Mouse (Mus musculus): Measurements from ENCODE around the gene Xrcc5. TPM values are rescaled to one million over a fixed set of nuclear protein-coding genes. Genes with fewer than 3 reads are reported as not detected.

Gene Xrcc5
- polyA plus RNA-seq, 1 experiment from 2014 or later: 35.4 TPM

DNA sequence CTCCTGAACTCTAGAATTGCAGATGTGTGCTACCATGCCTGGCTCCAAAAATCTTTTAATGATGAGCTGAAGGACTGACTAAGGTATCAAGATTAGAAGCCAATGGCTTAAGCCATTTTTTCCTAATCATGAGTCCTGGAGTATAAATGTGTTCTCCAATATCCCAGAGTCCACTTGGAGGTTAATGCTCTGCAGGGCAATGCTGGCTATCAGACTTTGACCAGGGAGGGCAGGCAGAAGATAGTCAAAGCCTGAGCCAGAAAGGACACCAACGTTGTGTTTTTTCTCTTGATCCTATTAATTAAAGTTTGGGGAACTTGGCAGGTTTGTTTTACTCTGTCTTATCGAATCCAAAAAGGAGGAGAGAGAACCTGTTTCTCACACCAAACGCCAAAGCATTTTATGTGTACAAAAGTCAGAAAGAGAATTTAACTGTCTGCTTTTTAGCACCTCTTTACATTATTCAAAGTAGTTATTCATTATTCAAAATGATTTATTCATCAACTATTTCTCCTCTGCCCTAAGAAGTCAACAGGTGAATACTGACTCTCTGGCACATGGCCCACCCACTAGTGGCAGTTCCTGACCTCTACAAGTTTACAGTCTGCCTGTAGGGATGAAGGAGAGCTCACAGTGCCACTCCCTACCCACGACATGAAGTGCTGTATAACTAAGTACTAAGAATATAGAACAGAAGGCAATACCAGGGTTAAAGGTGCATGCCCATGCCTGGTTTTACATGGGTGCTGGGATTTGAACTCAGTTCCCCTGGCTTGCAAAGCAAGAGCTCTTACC lies 13.2 kb upstream of the Xrcc5 start:
- no peak overlapping the region for H3K4me2 ChIP-seq
- no peak overlapping the region for H3K27ac ChIP-seq
- no peaks in the 10 kb centered on the region for H3K27me3 ChIP-seq
- WGBS: 59% methylated on average over 4 of the region's 4 CpGs
- ATAC-seq (ENCODE audit: borderline replicate concordance, extremely low read depth, low FRiP score, low TSS enrichment): no peak
- H3K4me3 ChIP-seq: no peak overlapping the region
- no peaks in the 10 kb centered on the region for H3K36me3 ChIP-seq
- no peaks in the 10 kb centered on the region for H3K4me1 ChIP-seq
- H3K9me3 ChIP-seq: no peaks in the 10 kb centered on the region
- no peak overlapping the region for H3K9ac ChIP-seq

DNA sequence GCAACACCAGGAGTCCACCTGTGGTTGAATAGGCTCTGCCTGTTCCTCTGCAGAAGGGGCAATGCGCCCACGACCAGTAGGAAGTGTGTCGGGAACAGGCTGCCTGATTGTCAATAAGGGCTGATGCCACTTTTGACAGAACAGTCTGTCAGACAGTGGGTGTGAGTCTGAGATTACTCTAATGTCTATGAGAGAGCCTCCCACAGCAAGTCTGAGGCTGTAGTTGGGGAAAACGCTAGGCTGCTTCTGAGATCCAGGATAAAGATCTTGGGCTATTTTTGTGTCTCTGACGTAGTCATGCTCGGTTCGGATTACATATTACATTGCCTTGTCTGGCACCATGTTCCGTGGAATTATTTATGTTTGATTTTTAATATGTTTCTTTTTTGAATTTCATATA lies 11.5 kb upstream of the Xrcc5 start:
- Histone ChIP-seq H3K36me3 (no peaks in the 10 kb centered on the region), H3K27ac (no peak overlapping the region), H3K9ac (no peak overlapping the region), H3K4me2 (no peak overlapping the region), H3K4me1 (no peaks in the 10 kb centered on the region), H3K9me3 (no peaks in the 10 kb centered on the region), H3K27me3 (no peaks in the 10 kb centered on the region), H3K4me3 (no peak overlapping the region)
- whole genome bisulfite sequencing: 63% methylated on average over 8 of the region's 8 CpGs
- ATAC-seq (ENCODE audit: borderline replicate concordance, extremely low read depth, low FRiP score, low TSS enrichment): no peak

DNA sequence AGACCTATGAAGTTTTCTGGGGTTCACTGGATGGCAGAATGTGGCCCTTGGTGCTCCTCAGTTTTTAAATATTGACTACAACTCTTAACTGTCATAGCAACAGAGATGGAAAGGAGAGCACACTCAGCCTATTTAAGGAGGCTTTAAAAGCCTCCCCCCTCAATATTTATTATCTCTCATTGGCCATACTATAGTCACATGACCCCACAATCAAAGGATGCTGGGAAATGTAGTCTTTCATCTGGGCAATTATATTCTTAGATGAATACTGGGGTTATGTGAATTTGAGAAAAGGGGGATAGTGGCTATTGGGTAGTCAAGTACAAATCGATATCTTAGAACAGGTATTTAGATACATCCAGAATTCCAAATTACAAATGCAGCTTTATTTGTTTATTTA lies 5.4 kb upstream of the Xrcc5 start:
- no peak for ATAC-seq (ENCODE audit: borderline replicate concordance, extremely low read depth, low FRiP score, low TSS enrichment)
- Histone ChIP-seq H3K4me2 (no peak overlapping the region), H3K36me3 (no peaks in the 10 kb centered on the region), H3K9ac (no peak overlapping the region), H3K27ac (no peak overlapping the region), H3K4me3 (no peak overlapping the region), H3K27me3 (no peaks in the 10 kb centered on the region), H3K4me1 (peaks cover 2% of the 10 kb centered on the region; the same call in 1 of the 2 replicates), H3K9me3 (no peaks in the 10 kb centered on the region)
- 81% methylated on average over 1 of the region's 1 CpGs for WGBS

DNA sequence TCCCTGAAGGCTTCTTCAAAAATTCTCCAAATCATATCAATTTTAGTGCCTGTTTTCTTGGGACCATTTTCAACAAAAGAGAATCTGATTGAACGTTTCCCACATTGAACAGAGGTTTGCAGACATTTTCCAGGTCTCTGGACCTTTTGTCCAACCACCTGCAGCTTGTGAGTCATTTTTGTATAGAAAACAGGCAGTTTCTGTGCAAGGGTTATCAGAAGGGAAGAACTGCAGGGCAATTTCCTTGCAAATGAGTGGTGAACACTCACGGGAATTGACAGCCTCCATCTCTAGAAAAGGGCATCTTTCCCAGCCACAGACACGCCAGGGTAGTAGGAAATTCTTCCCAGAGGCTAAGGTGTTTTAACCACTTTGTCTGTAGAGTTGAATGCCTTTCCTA lies 980 bp upstream of the Xrcc5 start:
- no peak overlapping the region; the same call in 1 of the 2 replicates for H3K9ac ChIP-seq
- no peaks in the 10 kb centered on the region for H3K9me3 ChIP-seq
- H3K4me3 ChIP-seq: no peak overlapping the region
- no peaks in the 10 kb centered on the region for H3K27me3 ChIP-seq
- WGBS: 61% methylated on average over 3 of the region's 3 CpGs
- peaks cover 2% of the 10 kb centered on the region; the same call in 1 of the 2 replicates for H3K4me1 ChIP-seq
- H3K36me3 ChIP-seq: no peaks in the 10 kb centered on the region
- H3K4me2 ChIP-seq: peak overlapping the region; percentile 73; the same call in 1 of the 2 replicates
- no peak for ATAC-seq (ENCODE audit: borderline replicate concordance, extremely low read depth, low FRiP score, low TSS enrichment)
- no peak overlapping the region for H3K27ac ChIP-seq

DNA sequence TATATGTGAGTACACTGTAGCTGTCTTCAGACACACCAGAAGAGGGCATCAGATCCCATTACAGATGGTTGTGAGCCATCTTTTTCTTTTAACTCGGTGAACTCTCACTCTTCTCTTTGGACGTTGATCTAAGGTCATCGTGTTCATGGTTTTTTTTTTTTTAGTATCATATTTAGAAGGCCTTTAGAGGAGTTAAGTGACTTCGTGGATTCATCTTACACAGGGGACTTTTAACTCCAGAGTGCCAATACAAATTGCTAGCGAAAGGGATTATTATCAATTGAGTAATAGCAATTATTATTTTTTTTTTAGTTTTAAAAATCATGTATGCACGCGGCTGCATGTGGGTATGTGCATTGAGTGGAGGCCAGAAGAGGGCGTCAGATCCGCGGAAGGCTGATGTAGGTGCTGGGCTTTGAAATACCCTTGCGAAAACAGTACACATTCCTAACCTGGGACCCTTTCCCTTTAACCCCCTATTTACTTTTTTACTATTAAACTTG lies 491 bp upstream of the Xrcc5 start:
- Histone ChIP-seq H3K36me3 (no peaks in the 10 kb centered on the region), H3K4me1 (peaks cover 2% of the 10 kb centered on the region; the same call in 1 of the 2 replicates), H3K9ac (peak overlapping the region; percentile 52), H3K4me3 (peak overlapping the region; percentile 50), H3K4me2 (peak overlapping the region; percentile 73), H3K27me3 (no peaks in the 10 kb centered on the region), H3K27ac (peak overlapping the region; percentile 81), H3K9me3 (no peaks in the 10 kb centered on the region)
- peak; percentile 78 for ATAC-seq (ENCODE audit: borderline replicate concordance, extremely low read depth, low FRiP score, low TSS enrichment)
- WGBS: 3% methylated on average over 11 of the region's 11 CpGs

DNA sequence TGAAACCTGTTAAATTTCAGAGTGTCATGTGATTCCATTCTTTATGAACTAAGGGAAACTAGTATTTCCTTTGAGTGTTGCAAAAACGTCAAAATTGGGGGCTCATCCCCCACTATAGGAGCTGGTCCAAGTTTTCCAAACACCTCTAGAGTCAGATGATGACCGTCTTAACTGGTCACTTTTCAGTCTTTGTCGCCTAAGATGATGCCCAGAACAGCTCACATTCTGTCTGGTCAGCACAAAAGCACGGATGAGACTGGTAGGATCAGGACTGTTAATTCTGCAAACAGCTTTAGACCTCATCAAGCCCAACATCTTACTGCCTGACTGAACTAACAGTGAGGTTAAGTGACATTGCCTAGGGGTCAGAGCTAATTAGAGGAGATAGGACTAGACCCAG lies 1.7 kb downstream of the Xrcc5 start:
- Histone ChIP-seq H3K9me3 (no peaks in the 10 kb centered on the region), H3K4me3 (no peak overlapping the region), H3K27ac (no peak overlapping the region), H3K9ac (no peak overlapping the region), H3K36me3 (no peaks in the 10 kb centered on the region), H3K27me3 (no peaks in the 10 kb centered on the region), H3K4me1 (peaks cover 2% of the 10 kb centered on the region; the same call in 1 of the 2 replicates), H3K4me2 (no peak overlapping the region)
- no peak for ATAC-seq (ENCODE audit: borderline replicate concordance, extremely low read depth, low FRiP score, low TSS enrichment)
- 56% methylated on average over 4 of the region's 4 CpGs for WGBS

DNA sequence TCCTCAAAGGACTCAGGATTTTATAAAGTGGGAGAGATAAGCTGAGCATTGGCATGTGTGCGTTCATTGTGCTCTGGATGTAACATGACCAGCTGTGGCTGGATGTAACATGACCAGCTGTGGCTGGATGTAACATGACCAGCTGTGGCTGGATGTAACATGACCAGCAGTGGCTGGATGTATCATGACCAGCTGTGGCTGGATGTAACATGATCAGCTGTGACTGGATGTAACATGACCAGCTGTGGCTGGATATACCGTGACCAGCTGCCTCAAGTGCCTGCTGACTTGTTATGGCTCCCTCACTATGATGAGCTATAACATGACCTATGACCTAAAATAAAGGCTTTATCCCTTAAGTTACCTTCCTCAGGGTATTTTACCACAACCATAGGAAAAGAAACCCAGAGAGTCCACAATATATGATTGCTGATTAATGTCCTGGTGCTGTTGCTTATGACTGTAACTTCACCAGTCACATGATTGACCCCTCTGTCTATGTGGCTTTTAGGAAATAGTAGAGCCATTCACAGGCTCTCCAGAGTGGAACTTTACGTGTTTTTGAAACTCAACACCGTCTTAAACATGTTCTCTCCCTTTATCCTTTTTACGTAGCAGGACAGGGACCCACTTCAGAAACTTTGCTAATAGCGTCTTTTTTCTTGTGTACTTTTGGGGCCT lies 2.7 kb downstream of the Xrcc5 start:
- Histone ChIP-seq H3K27ac (no peak overlapping the region), H3K27me3 (no peaks in the 10 kb centered on the region), H3K9ac (no peak overlapping the region), H3K4me3 (no peak overlapping the region), H3K4me1 (peaks cover 2% of the 10 kb centered on the region; the same call in 1 of the 2 replicates), H3K36me3 (no peaks in the 10 kb centered on the region), H3K4me2 (no peak overlapping the region), H3K9me3 (no peaks in the 10 kb centered on the region)
- ATAC-seq (ENCODE audit: borderline replicate concordance, extremely low read depth, low FRiP score, low TSS enrichment): no peak
- 52% methylated on average over 6 of the region's 6 CpGs for WGBS

DNA sequence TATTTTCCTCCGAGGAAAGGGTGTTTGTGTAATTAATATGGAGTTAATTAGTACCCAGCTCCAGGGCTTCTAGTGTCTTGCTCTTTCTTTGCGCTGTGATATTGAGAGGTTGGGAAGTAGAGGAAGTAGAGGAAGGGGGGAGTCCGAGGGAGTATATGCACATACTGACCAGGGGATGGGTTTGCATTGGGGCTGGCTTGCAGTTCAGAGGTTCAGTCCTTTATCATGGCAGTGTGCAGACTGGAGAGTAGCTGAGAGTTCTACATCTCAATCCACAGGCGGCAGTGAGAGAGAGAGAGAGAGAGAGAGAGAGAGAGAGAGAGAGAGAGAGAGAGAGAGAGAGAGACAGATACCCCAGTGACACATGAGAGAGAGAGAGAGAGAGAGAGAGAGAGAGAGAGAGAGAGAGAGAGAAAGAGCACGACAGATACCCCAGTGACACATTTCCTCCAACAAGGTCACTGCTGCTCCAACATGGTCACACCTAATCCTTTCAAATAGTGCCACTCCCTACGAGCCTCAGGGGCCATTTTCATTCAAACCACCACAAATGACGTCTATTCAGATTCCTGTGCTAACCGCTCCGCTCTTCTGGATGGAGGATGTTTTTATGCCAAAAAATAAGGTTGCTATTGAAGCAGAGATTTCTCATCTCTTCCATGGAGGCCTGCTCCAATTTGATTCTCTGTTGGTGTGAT lies 5.6 kb downstream of the Xrcc5 start:
- H3K36me3 ChIP-seq: no peaks in the 10 kb centered on the region; the same call in 1 of the 2 replicates

DNA sequence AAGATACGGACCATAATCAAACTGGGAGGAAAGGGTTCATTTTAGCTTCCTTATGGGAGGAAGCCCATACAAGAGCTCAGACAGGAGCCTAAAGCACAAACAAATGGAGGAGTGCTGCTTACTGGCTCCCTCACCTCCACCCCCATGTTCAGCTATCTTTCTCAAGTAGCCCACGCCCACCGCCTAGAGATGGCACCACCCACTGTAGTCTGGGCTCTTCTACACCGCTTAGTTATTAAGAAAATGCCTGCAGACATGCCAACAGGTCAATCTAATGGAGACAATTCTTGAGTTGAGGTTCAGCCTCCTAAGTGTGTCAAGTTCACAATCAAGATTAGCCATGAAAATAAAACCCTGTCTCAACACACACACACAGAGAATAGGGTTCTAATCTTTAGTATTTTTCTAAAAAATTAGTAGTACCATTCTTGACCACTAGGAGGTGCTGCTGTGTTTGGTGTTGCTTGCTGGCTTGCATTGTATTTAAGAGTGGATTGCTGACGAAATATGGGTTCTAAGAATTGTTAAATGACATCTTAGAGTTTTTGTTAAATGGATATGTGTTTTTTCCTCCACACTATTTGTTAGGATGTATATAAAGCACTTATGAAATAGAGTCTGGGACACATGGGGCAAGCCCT lies 6.3 kb downstream of the Xrcc5 start:
- Histone ChIP-seq H3K27ac (no peak overlapping the region), H3K9me3 (no peaks in the 10 kb centered on the region), H3K9ac (no peak overlapping the region), H3K36me3 (no peaks in the 10 kb centered on the region; the same call in 1 of the 2 replicates), H3K4me1 (peaks cover 4% of the 10 kb centered on the region; the same call in 1 of the 2 replicates), H3K4me3 (no peak overlapping the region), H3K27me3 (no peaks in the 10 kb centered on the region), H3K4me2 (no peak overlapping the region)
- WGBS: 72% methylated on average over 5 of the region's 5 CpGs
- ATAC-seq (ENCODE audit: borderline replicate concordance, extremely low read depth, low FRiP score, low TSS enrichment): no peak

More for the DNA sequence above, 5.6 kb downstream of the Xrcc5 start:
- Histone ChIP-seq H3K9me3 (no peaks in the 10 kb centered on the region), H3K4me3 (no peak overlapping the region), H3K27ac (no peak overlapping the region), H3K4me2 (no peak overlapping the region), H3K9ac (no peak overlapping the region), H3K4me1 (peaks cover 4% of the 10 kb centered on the region; the same call in 1 of the 2 replicates), H3K27me3 (no peaks in the 10 kb centered on the region)
- 85% methylated on average over 9 of the region's 9 CpGs for WGBS
- ATAC-seq (ENCODE audit: borderline replicate concordance, extremely low read depth, low FRiP score, low TSS enrichment): no peak

DNA sequence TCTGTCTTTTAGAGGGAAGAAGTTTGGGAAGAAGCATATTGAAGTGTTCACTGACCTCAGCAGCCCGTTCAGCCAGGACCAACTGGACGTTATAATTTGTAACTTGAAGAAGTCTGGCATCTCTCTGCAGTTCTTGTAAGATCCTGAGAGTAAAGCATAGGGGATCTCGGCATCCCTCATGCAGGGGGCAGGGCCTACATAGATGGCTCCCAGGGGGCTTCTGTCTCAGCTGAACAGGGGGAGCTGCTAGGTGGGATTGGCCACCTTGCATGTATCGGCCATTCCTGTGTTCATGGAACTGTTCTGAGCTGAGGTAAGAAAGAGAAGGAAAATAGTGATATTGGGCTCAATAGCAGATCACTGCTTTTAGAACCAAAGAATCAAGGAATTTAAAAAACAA lies 8.2 kb downstream of the Xrcc5 start:
- Histone ChIP-seq H3K4me1 (peaks cover 4% of the 10 kb centered on the region; the same call in 1 of the 2 replicates), H3K27ac (no peak overlapping the region), H3K4me2 (no peak overlapping the region), H3K27me3 (no peaks in the 10 kb centered on the region), H3K36me3 (peaks cover 3% of the 10 kb centered on the region), H3K4me3 (no peak overlapping the region), H3K9me3 (no peaks in the 10 kb centered on the region), H3K9ac (no peak overlapping the region)
- WGBS: 93% methylated on average over 4 of the region's 4 CpGs
- no peak for ATAC-seq (ENCODE audit: borderline replicate concordance, extremely low read depth, low FRiP score, low TSS enrichment)

DNA sequence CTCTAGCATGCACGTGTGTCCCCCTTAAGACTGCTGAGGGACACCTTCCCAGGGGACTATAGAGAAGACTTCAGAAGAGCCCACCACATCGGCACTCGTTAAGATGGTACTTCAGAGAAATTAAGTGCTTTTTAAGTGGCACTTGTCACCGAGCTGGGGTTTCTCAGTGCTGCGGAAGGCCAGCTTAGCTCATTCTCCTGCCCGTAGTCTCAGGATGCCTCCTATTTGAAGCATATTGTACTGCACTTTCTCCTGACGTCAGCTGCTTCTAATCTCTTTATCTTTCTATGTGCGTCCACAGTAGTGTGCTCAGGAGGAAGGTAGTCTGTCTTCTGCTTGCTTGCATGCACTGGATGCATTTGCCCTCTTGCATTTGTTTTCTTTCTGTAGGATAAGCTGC lies 9.2 kb downstream of the Xrcc5 start:
- 59% methylated on average over 8 of the region's 8 CpGs for WGBS
- H3K4me2 ChIP-seq: no peak overlapping the region
- peaks cover 4% of the 10 kb centered on the region; the same call in 1 of the 2 replicates for H3K4me1 ChIP-seq
- no peak overlapping the region for H3K9ac ChIP-seq
- peaks cover 11% of the 10 kb centered on the region for H3K36me3 ChIP-seq
- ATAC-seq (ENCODE audit: borderline replicate concordance, extremely low read depth, low FRiP score, low TSS enrichment): no peak
- no peaks in the 10 kb centered on the region for H3K27me3 ChIP-seq
- H3K27ac ChIP-seq: no peak overlapping the region
- H3K4me3 ChIP-seq: no peak overlapping the region
- H3K9me3 ChIP-seq: no peaks in the 10 kb centered on the region
